Mouse (Mus musculus) ES-E14 (cell line): ENCODE measurements around the gene Rasgef1c. TPM values are rescaled to one million over a fixed set of nuclear protein-coding genes. Genes with fewer than 3 reads are reported as not detected.

Experiments used
- DNase-seq: peaks from one replicate; pipeline ENCODE4 v3.0.0-alpha.2; 2013; ENCODE audit warnings: low read depth, low spot score
- H3K27ac ChIP-seq: 2 replicates; pipeline ENCODE4 v1.5.1; 2012; ENCODE audit warnings: low read depth, mild to moderate bottlenecking, low read length, moderate library complexity, mixed read lengths; ENCODE audit not compliant: poor library complexity, insufficient read depth, severe bottlenecking
- H3K36me3 ChIP-seq: 2 replicates; pipeline ENCODE4 v1.6.1; 2012; ENCODE audit warnings: mild to moderate bottlenecking, low read length, moderate library complexity, mixed read lengths; ENCODE audit not compliant: control insufficient read depth, poor library complexity, insufficient read depth, severe bottlenecking
- H3K4me1 ChIP-seq, 2 experiments: fragments of 150-350 bp in 1 of 2; sonication (generic) in 1 of 2; 2 replicates each; pipeline ENCODE4 v1.6.1; 2012; ENCODE audit warnings: low read length in 2 of 2, mild to moderate bottlenecking in 1 of 2, mixed read lengths in 1 of 2; ENCODE audit not compliant: control insufficient read depth in 2 of 2, insufficient read depth in 2 of 2, poor library complexity in 1 of 2
- H3K4me3 ChIP-seq, 2 experiments: fragments of 150-350 bp in 1 of 2; sonication (generic) in 1 of 2; 2 replicates each; pipeline ENCODE4 v1.5.1; 2012; ENCODE audit warnings: low read length in 2 of 2, low read depth in 1 of 2, mild to moderate bottlenecking in 1 of 2, mixed read lengths in 1 of 2; ENCODE audit not compliant: insufficient read depth in 1 of 2, poor library complexity in 1 of 2, severe bottlenecking in 1 of 2
- H3K9ac ChIP-seq: 2 replicates; pipeline ENCODE4 v1.6.1; 2012; ENCODE audit warnings: low read depth, mild to moderate bottlenecking, low read length, mixed read lengths; ENCODE audit not compliant: poor library complexity, insufficient read depth, severe bottlenecking
- H3K9me3 ChIP-seq: fragments of 150-350 bp; sonication (generic); 2 replicates; pipeline ENCODE4 v1.6.1; 2012; ENCODE audit warnings: low read depth, mild to moderate bottlenecking, low read length; ENCODE audit not compliant: control insufficient read depth, insufficient read depth
- CHD2 ChIP-seq: IDR thresholded peaks from 2 replicates; pipeline ENCODE4 v1.6.1; 2014; ENCODE audit warnings: mild to moderate bottlenecking, low read depth, low read length, inconsistent platforms
- HCFC1 ChIP-seq: IDR thresholded peaks from 2 replicates; pipeline ENCODE4 v1.6.1; 2012; ENCODE audit warnings: low read length, inconsistent platforms, borderline replicate concordance; ENCODE audit not compliant: insufficient read depth
- MAFK ChIP-seq: IDR thresholded peaks from 2 replicates; pipeline ENCODE4 v1.6.1; 2014; ENCODE audit warnings: mild to moderate bottlenecking, low read depth, low read length, inconsistent platforms; ENCODE audit not compliant: insufficient read depth
- ZC3H11A ChIP-seq: IDR thresholded peaks from 2 replicates; pipeline ENCODE4 v1.6.1; 2012; ENCODE audit warnings: low read depth, mild to moderate bottlenecking, inconsistent platforms, low read length, borderline replicate concordance
- ZNF384 ChIP-seq: IDR thresholded peaks from 2 replicates; pipeline ENCODE4 v1.6.1; 2012; ENCODE audit warnings: low read depth, low read length, inconsistent platforms
- in situ Hi-C, 2 experiments: fragments of 600-800 bp; cut with MboI; formaldehyde crosslinking; loops; one replicate each; pipeline ENCODE4 v1.15.1; 2025; ENCODE audit warnings: low sequenced_read_pairs in 2 of 2, inconsistent platforms in 1 of 2; ENCODE audit not compliant: unreplicated experiment in 2 of 2
- total RNA-seq: library from RNA; depleted of rRNA; stranded (reverse); fragments of 300-350 nt; gene quantifications from 2 replicates; pipeline ENCODE4 v1.2.3, GENCODE M21; 2012

Gene Rasgef1c
- total RNA-seq, 1 experiment, result 0.76 TPM

DNA sequence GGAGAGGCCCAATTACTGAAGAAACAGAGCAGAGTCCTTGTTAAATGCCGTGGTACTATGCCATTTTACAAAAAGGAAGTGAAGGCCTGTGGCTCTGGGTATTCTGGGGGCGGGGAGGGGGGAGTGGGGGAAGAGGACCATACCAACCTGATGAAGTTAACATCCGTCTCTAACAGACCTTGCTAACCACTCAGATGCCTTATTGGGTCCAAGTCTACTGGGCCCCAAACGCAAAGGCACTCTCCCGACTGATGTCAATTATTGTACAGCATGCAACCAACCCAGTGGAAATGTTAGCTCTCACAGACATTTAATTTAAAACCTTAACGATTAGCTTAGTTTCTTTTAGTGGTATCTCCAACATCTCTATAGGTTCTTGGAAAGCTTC lies 122.8 kb downstream of the Rasgef1c start:
- TF ChIP-seq ZC3H11A (no peak), HCFC1 (no peak), CHD2 (no peak), ZNF384 (no peak), MAFK (no peak)
- DNase-seq, result no peak
- in situ Hi-C loops, result no loop called here
- Histone ChIP-seq H3K27ac (no peak overlapping the region), H3K9ac (no peak overlapping the region), H3K4me1 (0 out of 4 replicates have a peak, but pooled peaks cover 0 to 2% of the 10 kb centered on the region in 2 experiments), H3K4me3 (no peak overlapping the region), H3K36me3 (no peaks in the 10 kb centered on the region), H3K9me3 (no peaks in the 10 kb centered on the region)

DNA sequence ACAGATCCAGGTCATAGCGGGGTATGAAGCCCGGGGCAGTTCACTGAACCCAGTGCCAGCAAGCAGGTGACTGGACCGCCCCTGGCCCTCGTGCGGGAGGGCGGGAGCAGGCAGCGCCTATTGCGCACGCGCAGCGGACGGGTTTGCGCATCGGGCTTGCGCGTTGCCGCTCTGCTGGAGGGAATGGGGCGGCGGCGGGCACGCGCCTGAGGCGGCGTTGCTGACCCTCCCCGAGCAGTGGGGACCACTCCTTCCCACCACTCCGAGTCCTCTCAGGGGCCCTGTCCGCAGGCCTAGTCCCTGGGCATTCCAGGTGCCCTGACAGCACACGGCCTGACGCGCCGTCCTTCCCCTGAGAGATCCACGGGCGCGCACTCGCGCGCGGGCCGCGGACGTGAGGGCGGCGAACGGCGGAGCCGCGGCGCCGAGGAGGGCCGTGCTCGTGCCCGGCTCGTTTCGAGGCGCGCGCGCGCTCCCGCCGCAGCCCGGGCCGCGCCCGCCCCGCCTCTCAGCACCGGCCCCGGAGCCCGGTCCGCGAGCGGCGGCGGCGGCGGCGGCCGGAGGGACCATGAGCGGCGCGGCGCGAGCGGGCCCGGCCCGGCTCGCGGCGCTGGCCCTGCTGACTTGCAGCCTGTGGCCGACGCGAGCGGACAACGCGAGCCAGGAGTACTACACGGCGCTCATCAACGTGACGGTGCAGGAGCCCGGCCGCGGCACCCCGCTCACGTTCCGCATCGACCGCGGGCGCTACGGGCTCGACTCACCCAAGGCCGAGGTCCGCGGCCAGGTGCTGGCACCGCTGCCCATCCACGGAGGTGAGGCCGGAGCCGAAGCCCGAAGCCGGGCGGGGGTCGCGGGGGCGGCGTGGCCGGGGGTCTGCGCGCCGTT lies 123.4 kb downstream of the Rasgef1c start, which contains the start of gene Rnf130:
Gene Rnf130, plus strand, starts transcription at position 514 of the 888 bp plus-strand sequence.
- TF ChIP-seq HCFC1 (no peak), ZC3H11A (no peak), ZNF384 (no peak), MAFK (no peak), CHD2 (no peak)
- in situ Hi-C loops, result no loop called here

DNA sequence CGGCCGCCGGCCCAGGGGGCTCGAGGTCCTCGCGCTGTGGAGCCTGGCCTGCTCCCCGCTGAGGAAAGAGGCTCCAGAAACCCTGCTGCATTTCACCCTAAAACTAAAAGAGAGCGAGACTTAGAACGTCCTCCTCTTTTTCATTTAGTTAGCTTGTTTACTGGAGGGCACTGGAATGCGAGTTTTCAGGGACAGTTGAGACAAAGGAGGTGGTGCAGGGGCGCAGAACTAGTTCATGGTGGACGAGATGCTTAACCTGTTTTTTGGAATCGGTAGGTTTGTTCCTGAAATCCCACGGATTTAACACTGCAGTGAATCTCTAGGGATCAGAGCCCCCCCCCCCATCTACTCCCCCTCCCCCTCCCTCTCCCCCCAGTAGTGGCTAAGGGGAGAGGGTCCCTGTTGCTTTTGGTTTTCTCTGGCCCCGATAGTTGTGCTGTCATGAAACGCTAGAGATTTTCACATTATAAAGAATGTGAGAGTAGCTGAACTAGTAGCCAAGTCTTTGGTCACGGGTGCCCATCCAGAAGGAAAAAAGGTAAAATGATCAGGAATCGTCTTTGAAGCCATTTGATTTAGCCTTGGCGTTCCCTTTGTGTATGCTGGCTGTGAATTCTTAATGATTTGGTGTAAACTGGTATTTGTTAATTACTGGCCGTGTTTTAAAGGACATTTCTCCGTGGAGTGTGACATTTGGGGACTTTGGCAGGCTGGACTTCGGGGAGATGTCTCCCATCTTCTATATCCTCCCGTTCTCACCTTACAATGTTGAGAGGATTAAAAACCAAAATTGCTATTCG lies 124.3 kb downstream of the Rasgef1c start:
- in situ Hi-C loops, result no loop called here
- TF ChIP-seq MAFK (no peak), HCFC1 (no peak), CHD2 (no peak), ZNF384 (no peak), ZC3H11A (no peak)
- no peak for DNase-seq

More for the DNA sequence above, 123.4 kb downstream of the Rasgef1c start, which contains the start of gene Rnf130:
- DNase-seq, result peak; percentile 68
- Histone ChIP-seq H3K36me3 (no peaks in the 10 kb centered on the region), H3K4me3 (peak within 1 kb of the TSS; percentile 73 to 96), H3K27ac (no peak within 1 kb of the TSS), H3K4me1 (0 out of 4 replicates have a peak, but pooled peaks cover 0 to 2% of the 10 kb centered on the region in 2 experiments), H3K9me3 (no peaks in the 10 kb centered on the region), H3K9ac (peak within 1 kb of the TSS; percentile 75)

DNA sequence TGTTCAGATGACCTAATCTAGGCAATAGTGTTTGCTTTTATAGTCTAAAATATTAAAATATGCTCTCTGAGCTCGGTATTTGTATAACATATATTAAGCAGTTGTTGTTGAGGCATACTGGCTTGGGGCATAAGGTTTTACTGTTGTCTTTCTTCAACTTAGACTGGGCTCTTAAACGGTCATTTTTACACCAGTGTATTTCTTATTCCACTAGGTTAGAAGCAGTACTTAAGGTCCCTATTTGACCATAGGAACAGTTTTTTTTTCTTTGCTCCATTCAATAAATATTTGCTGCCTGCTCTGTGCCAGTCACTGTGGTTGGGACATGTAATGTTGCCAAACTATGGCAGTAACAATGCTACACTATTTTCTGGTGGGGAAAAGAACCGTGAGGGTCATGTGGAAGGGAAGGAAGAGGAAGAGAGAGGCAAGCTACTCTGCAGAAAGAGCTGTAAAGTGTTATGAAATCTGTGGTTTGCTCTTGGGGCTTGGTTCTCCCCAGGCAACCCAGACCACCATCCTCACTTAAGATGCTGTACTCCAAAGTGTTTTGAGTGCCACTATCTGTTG lies 125.0 kb downstream of the Rasgef1c start:
- Histone ChIP-seq H3K36me3 (no peaks in the 10 kb centered on the region), H3K9ac (no peak overlapping the region), H3K4me3 (no peak overlapping the region), H3K9me3 (no peaks in the 10 kb centered on the region), H3K27ac (no peak overlapping the region), H3K4me1 (0 out of 4 replicates have a peak, but pooled peaks cover 0 to 2% of the 10 kb centered on the region in 2 experiments)
- TF ChIP-seq ZNF384 (no peak), CHD2 (no peak), MAFK (no peak), ZC3H11A (no peak), HCFC1 (no peak)
- no peak for DNase-seq
- in situ Hi-C loops, result no loop called here

More for the DNA sequence above, 124.3 kb downstream of the Rasgef1c start:
- Histone ChIP-seq H3K9ac (peak overlapping the region; percentile 75), H3K4me1 (0 out of 4 replicates have a peak, but pooled peaks cover 0 to 2% of the 10 kb centered on the region in 2 experiments), H3K9me3 (no peaks in the 10 kb centered on the region), H3K4me3 (peak overlapping the region; percentile 73 to 80), H3K27ac (no peak overlapping the region), H3K36me3 (no peaks in the 10 kb centered on the region)
